8 mouse cellular contexts compared by ENCODE assay signal in genomic region chrX:134808755-134809224, GRCm38 (mm10). TPM values are rescaled to one million over a fixed set of nuclear protein-coding genes. Genes with fewer than 3 reads are reported as not detected.
A peak's percentile ranks its signal among the peaks of the same experiment; 100 is the strongest.
DNase-seq lines count a peak whose midpoint lies in the region; ATAC-seq and TF ChIP-seq lines count a peak whose summit lies in the region.

Gene Armcx2, minus strand, starts transcription at chrX:134809221.

- 19% methylated on average over 16 of the region's 16 CpGs for WGBS in forebrain, embryonic 10.5 days
- 14% methylated on average over 16 of the region's 16 CpGs for WGBS in heart, postnatal 0 days
- WGBS in liver, embryonic 15.5 days (ENCODE audit: insufficient replicate concordance) = 15% methylated on average over 16 of the region's 16 CpGs
- 11% methylated on average over 16 of the region's 16 CpGs for WGBS in neural tube, embryonic 11.5 days
- 1% methylated on average over 16 of the region's 16 CpGs for WGBS in thymus, adult 2 months

- peak within 1 kb of the TSS; percentile 81 for H3K4me2 ChIP-seq in heart, postnatal 0 days (ENCODE audit: low read depth, low read length)
- peak within 1 kb of the TSS; percentile 66 for H3K4me2 ChIP-seq in liver, embryonic 15.5 days
- peak within 1 kb of the TSS; percentile 44 for H3K4me2 ChIP-seq in neural tube, embryonic 11.5 days (ENCODE audit: low read depth)

- peaks cover 86% of the 10 kb centered on the region for H3K27me3 ChIP-seq in forebrain, embryonic 10.5 days (ENCODE audit: poor library complexity, severe bottlenecking)
- H3K27me3 ChIP-seq in heart, postnatal 0 days (ENCODE audit: control insufficient read depth, insufficient read depth, low read length) = no peaks in the 10 kb centered on the region
- 0 out of 2 replicates have a peak, but pooled peaks cover 9% of the 10 kb centered on the region for H3K27me3 ChIP-seq in liver, embryonic 15.5 days
- H3K27me3 ChIP-seq in neural tube, embryonic 11.5 days (ENCODE audit: control insufficient read depth, insufficient read depth, low read length) = 0 out of 2 replicates have a peak, but pooled peaks cover 2% of the 10 kb centered on the region
- H3K27me3 ChIP-seq in thymus, adult 2 months (ENCODE audit: control insufficient read depth, insufficient read depth, low read length) = no peaks in the 10 kb centered on the region

- peak; percentile 30 for DNase-seq in ES-E14 (ENCODE audit: low read depth, low spot score)
- peak; percentile 89 for DNase-seq in brain, adult 2 months (ENCODE audit: low read depth, low spot score)
- peak; percentile 63 for DNase-seq in forebrain, embryonic 10.5 days (ENCODE audit: extremely low spot score, low spot score)
- peak; percentile 58 for DNase-seq in heart, postnatal 0 days (ENCODE audit: low spot score)
- peak; percentile 46 to 61 for DNase-seq in kidney, postnatal 25 days
- peak; percentile 67 for DNase-seq in neural tube, embryonic 11.5 days (ENCODE audit: low spot score)
- DNase-seq in thymus, adult 2 months = peak; percentile 43

- H3K36me3 ChIP-seq in ES-E14 (ENCODE audit: control insufficient read depth, insufficient read depth, low read length, poor library complexity, severe bottlenecking) = peaks cover 3% of the 10 kb centered on the region; the same call in 1 of the 2 replicates
- peaks cover 22% of the 10 kb centered on the region for H3K36me3 ChIP-seq in forebrain, embryonic 10.5 days (replicated peaks)
- peaks cover 10% of the 10 kb centered on the region; the same call in 1 of the 2 replicates for H3K36me3 ChIP-seq in heart, postnatal 0 days (replicated peaks; ENCODE audit: control insufficient read depth, insufficient read depth, low read length)
- H3K36me3 ChIP-seq in liver, embryonic 15.5 days (replicated peaks) = no peaks in the 10 kb centered on the region
- H3K36me3 ChIP-seq in neural tube, embryonic 11.5 days (ENCODE audit: control insufficient read depth, insufficient read depth, low read length) = no peaks in the 10 kb centered on the region; the same call in 1 of the 2 replicates
- no peaks in the 10 kb centered on the region for H3K36me3 ChIP-seq in thymus, adult 2 months (ENCODE audit: control insufficient read depth, insufficient read depth, low read length)

- ATAC-seq in heart, postnatal 0 days (ENCODE audit: insufficient read depth, low read depth) = peak; percentile 88
- ATAC-seq in liver, embryonic 15.5 days (ENCODE audit: insufficient read depth) = peak; percentile 68
- ATAC-seq in neural tube, embryonic 11.5 days (ENCODE audit: insufficient read depth, low FRiP score, low TSS enrichment) = peak; percentile 92

- H3K4me3 ChIP-seq in ES-E14 (ENCODE audit: insufficient read depth in 1 of 2, low read depth in 1 of 2, low read length in 2 of 2, poor library complexity in 1 of 2, severe bottlenecking in 1 of 2) = peak within 1 kb of the TSS; percentile 69 to 72
- H3K4me3 ChIP-seq in forebrain, embryonic 10.5 days = peak within 1 kb of the TSS; percentile 70
- H3K4me3 ChIP-seq in heart, postnatal 0 days (ENCODE audit: low read depth, low read length) = peak within 1 kb of the TSS; percentile 66
- H3K4me3 ChIP-seq in liver, embryonic 15.5 days (replicated peaks) = peak within 1 kb of the TSS; percentile 54
- H3K4me3 ChIP-seq in neural tube, embryonic 11.5 days (ENCODE audit: low read depth, low read length) = peak within 1 kb of the TSS; percentile 57
- peak within 1 kb of the TSS; percentile 54 for H3K4me3 ChIP-seq in thymus, adult 2 months (ENCODE audit: control insufficient read depth, insufficient read depth, low read length)

- TF ChIP-seq EP300 in heart, postnatal 0 days (IDR thresholded peaks at IDR 0.05; ENCODE audit: low read depth) = no peak

- peak within 1 kb of the TSS; percentile 45; the same call in 1 of the 2 replicates for H3K27ac ChIP-seq in ES-E14 (ENCODE audit: insufficient read depth, low read depth, low read length, poor library complexity, severe bottlenecking)
- peak within 1 kb of the TSS; percentile 86 for H3K27ac ChIP-seq in forebrain, embryonic 10.5 days
- peak within 1 kb of the TSS; percentile 54 for H3K27ac ChIP-seq in heart, postnatal 0 days (ENCODE audit: low read depth)
- H3K27ac ChIP-seq in liver, embryonic 15.5 days (replicated peaks) = no peak within 1 kb of the TSS
- H3K27ac ChIP-seq in neural tube, embryonic 11.5 days (ENCODE audit: low read depth, low read length) = no peak within 1 kb of the TSS
- H3K27ac ChIP-seq in thymus, adult 2 months (ENCODE audit: control insufficient read depth, insufficient read depth, low read length) = no peak within 1 kb of the TSS

- no peaks in the 10 kb centered on the region for H3K9me3 ChIP-seq in ES-E14 (ENCODE audit: control insufficient read depth, insufficient read depth, low read depth, low read length)
- no peaks in the 10 kb centered on the region for H3K9me3 ChIP-seq in forebrain, embryonic 10.5 days
- H3K9me3 ChIP-seq in heart, postnatal 0 days (replicated peaks; ENCODE audit: control insufficient read depth, low read length) = no peaks in the 10 kb centered on the region
- no peaks in the 10 kb centered on the region for H3K9me3 ChIP-seq in liver, embryonic 15.5 days (replicated peaks)
- H3K9me3 ChIP-seq in neural tube, embryonic 11.5 days (ENCODE audit: control insufficient read depth, low read length) = no peaks in the 10 kb centered on the region

- no peak for TF ChIP-seq POLR2A in thymus, adult 2 months (IDR thresholded peaks at IDR 0.05; ENCODE audit: control insufficient read depth, extremely low read depth, insufficient read depth, low read length, poor library complexity)

- H3K4me1 ChIP-seq in ES-E14 (ENCODE audit: control insufficient read depth in 2 of 2, insufficient read depth in 2 of 2, low read length in 2 of 2, poor library complexity in 1 of 2) = no peaks in the 10 kb centered on the region
- H3K4me1 ChIP-seq in forebrain, embryonic 10.5 days = peaks cover 9% of the 10 kb centered on the region
- no peaks in the 10 kb centered on the region for H3K4me1 ChIP-seq in heart, postnatal 0 days (ENCODE audit: control insufficient read depth, insufficient read depth)
- 0 out of 2 replicates have a peak, but pooled peaks cover 3% of the 10 kb centered on the region for H3K4me1 ChIP-seq in liver, embryonic 15.5 days (replicated peaks)
- H3K4me1 ChIP-seq in neural tube, embryonic 11.5 days (ENCODE audit: control insufficient read depth, insufficient read depth, low read length) = no peaks in the 10 kb centered on the region
- H3K4me1 ChIP-seq in thymus, adult 2 months (replicated peaks; ENCODE audit: control insufficient read depth, insufficient read depth, low read length) = peaks cover 8% of the 10 kb centered on the region

- TF ChIP-seq CTCF in heart, postnatal 0 days (IDR thresholded peaks at IDR 0.05; ENCODE audit: low read depth) = no peak
- no peak for TF ChIP-seq CTCF in thymus, adult 2 months (IDR thresholded peaks at IDR 0.05; ENCODE audit: borderline replicate concordance, control insufficient read depth, extremely low read depth, insufficient read depth, low read length, poor library complexity)

- in situ Hi-C loops in ES-E14 (cut with MboI; ENCODE audit: low sequenced_read_pairs in 2 of 2, unreplicated experiment in 2 of 2) = no loop called here

- H3K9ac ChIP-seq in ES-E14 (ENCODE audit: insufficient read depth, low read depth, low read length, poor library complexity, severe bottlenecking) = peak within 1 kb of the TSS; percentile 72
- peak within 1 kb of the TSS; percentile 48; the same call in 1 of the 2 replicates for H3K9ac ChIP-seq in heart, postnatal 0 days (replicated peaks; ENCODE audit: low read depth, low read length)
- H3K9ac ChIP-seq in liver, embryonic 15.5 days = peak within 1 kb of the TSS; percentile 25; the same call in 1 of the 2 replicates
- peak within 1 kb of the TSS; percentile 67 for H3K9ac ChIP-seq in neural tube, embryonic 11.5 days (ENCODE audit: low read length)

TF ChIP-seq in ES-E14, 5 proteins besides CTCF, POLR2A, EP300 and RAD21:
- no peak for TF ChIP-seq ZC3H11A (IDR thresholded peaks at IDR 0.05; ENCODE audit: borderline replicate concordance, low read depth, low read length)

RNA-seq across cellular contexts. Expression of gene Armcx2, which starts in this region (rescaled TPM):
- total RNA-seq in ES-E14 (2012; rRNA removed) = 20.7 and 35.6 TPM in 2 replicates
- 76.1 and 78.0 TPM in 2 replicates for polyA plus RNA-seq in forebrain, embryonic 10.5 days (2016; fragmentation: Nextera tagmentation; extraction: Ambion mirVana)
- 46.2 and 47.9 TPM in 2 replicates for total RNA-seq in heart, postnatal 0 days (2014; rRNA removed; ENCODE audit: low replicate concordance)
- polyA plus RNA-seq in heart, postnatal 0 days (2015; fragmentation: Nextera tagmentation; extraction: Ambion mirVana) = 23.6 and 24.3 TPM in 2 replicates
- polyA plus RNA-seq in liver, embryonic 15.5 days (2015; fragmentation: Nextera tagmentation; extraction: Ambion mirVana) = 9.2 and 9.8 TPM in 2 replicates
- 86.8 and 92.0 TPM in 2 replicates for polyA plus RNA-seq in neural tube, embryonic 11.5 days (2014; fragmentation: Nextera tagmentation; extraction: Ambion mirVana)
- 15.9 and 16.9 TPM in 2 replicates for polyA plus RNA-seq in thymus, adult 2 months (2012; rRNA removed)

Comparison
In these comparisons a context has a peak if more than half of its experiments do, and no peak if none do; other contexts are left out.
1. DNase-seq: peak in every context shown above with its lines; median percentile 89 in brain, adult 2 months; 67 in neural tube, embryonic 11.5 days; 63 in forebrain, embryonic 10.5 days; 58 in heart, postnatal 0 days; 54 in kidney, postnatal 25 days; 43 in thymus, adult 2 months; 30 in ES-E14.
2. H3K27ac ChIP-seq: peak in ES-E14 (single experiment), forebrain, embryonic 10.5 days (single experiment) and heart, postnatal 0 days (single experiment); none in liver, embryonic 15.5 days (single experiment), neural tube, embryonic 11.5 days (single experiment) and thymus, adult 2 months (single experiment).
3. Peak in every context shown above with its lines, with median percentiles within 50 percentile points of each other: H3K4me3 ChIP-seq, H3K9ac ChIP-seq, ATAC-seq and H3K4me2 ChIP-seq.